Mouse (Mus musculus) mesoderm, embryonic 11.5 days (tissue): ENCODE measurements around the gene Lamb3.
A peak's percentile ranks its signal among the peaks of the same experiment; 100 is the strongest.

Experiments
- DNase-seq: peaks from one replicate; pipeline ENCODE4 v3.0.0-alpha.2; 2012; ENCODE audit warnings: low read depth, low spot score

Lamb3 gene

GRCm38 (mm10) chr1:193311596-193311995 lies 104.1 kb downstream of the Lamb3 start:
- DNase-seq = no peak

- DNase-seq = no peak
These were observed 108.3 kb downstream of the Lamb3 start for GRCm38 (mm10) chr1:193315705-193316357.

GRCm38 (mm10) chr1:193316358-193316750 lies 108.9 kb downstream of the Lamb3 start:
- no peak for DNase-seq

- no peak for DNase-seq
These were observed 109.7 kb downstream of the Lamb3 start for GRCm38 (mm10) chr1:193317159-193317559.

- DNase-seq = no peak
These were observed 112.2 kb downstream of the Lamb3 start for GRCm38 (mm10) chr1:193319721-193320120.

GRCm38 (mm10) chr1:193320398-193320797 lies 112.9 kb downstream of the Lamb3 start:
- DNase-seq = no peak

GRCm38 (mm10) chr1:193323686-193324085 lies 116.2 kb downstream of the Lamb3 start:
- no peak for DNase-seq

- peak; percentile 34 for DNase-seq
These were observed 116.7 kb downstream of the Lamb3 start for GRCm38 (mm10) chr1:193324224-193324623.

GRCm38 (mm10) chr1:193325891-193326290 lies 118.4 kb downstream of the Lamb3 start:
- no peak for DNase-seq

- DNase-seq = no peak
These were observed 119.1 kb downstream of the Lamb3 start for GRCm38 (mm10) chr1:193326456-193327145.

- no peak for DNase-seq
These were observed 119.7 kb downstream of the Lamb3 start for GRCm38 (mm10) chr1:193327216-193327615.

- DNase-seq = no peak
These were observed 120.2 kb downstream of the Lamb3 start for GRCm38 (mm10) chr1:193327686-193328085.

- DNase-seq = no peak
These were observed 122.1 kb downstream of the Lamb3 start for GRCm38 (mm10) chr1:193329557-193329956.

GRCm38 (mm10) chr1:193330172-193330571 lies 122.7 kb downstream of the Lamb3 start:
- peak; percentile 49 for DNase-seq

GRCm38 (mm10) chr1:193330626-193331025 lies 123.1 kb downstream of the Lamb3 start:
- DNase-seq = no peak

- DNase-seq = no peak
These were observed 124.5 kb downstream of the Lamb3 start for GRCm38 (mm10) chr1:193332018-193332417.

- DNase-seq = no peak
These were observed 125.2 kb downstream of the Lamb3 start for GRCm38 (mm10) chr1:193332671-193333070.

- no peak for DNase-seq
These were observed 126.3 kb downstream of the Lamb3 start for GRCm38 (mm10) chr1:193333776-193334175.

- DNase-seq = peak; percentile 30
These were observed 127.0 kb downstream of the Lamb3 start for GRCm38 (mm10) chr1:193334546-193334945.

GRCm38 (mm10) chr1:193336122-193337017 lies 128.9 kb downstream of the Lamb3 start:
- DNase-seq = no peak

- DNase-seq = no peak
These were observed 129.5 kb downstream of the Lamb3 start for GRCm38 (mm10) chr1:193337018-193337321.

- no peak for DNase-seq
These were observed 130.3 kb downstream of the Lamb3 start for GRCm38 (mm10) chr1:193337787-193338310.
